Mouse (Mus musculus): Measurements from ENCODE around the gene Mindy4b-ps.
"Not testable (repeated sequence)": the region's sequence is repeated elsewhere in the genome, so short reads cannot be mapped to it uniquely, and the experiment has no call there.

Gene Mindy4b-ps

GRCm38 (mm10) chr3:58822211-58822610 lies at the start of gene Mindy4b-ps:
Gene Mindy4b-ps (minus strand): TSS chr3:58822311.
- no peak for DNase-seq (ENCODE audit: low read depth)

GRCm38 (mm10) chr3:58871882-58872281 lies 49.8 kb upstream of the Mindy4b-ps start:
- DNase-seq (ENCODE audit: low read depth) = not testable (repeated sequence)

- DNase-seq (ENCODE audit: low read depth) = no peak
Measured at GRCm38 (mm10) chr3:58865690-58866089, 43.6 kb upstream of the Mindy4b-ps start.

GRCm38 (mm10) chr3:58862976-58863375 lies 40.9 kb upstream of the Mindy4b-ps start:
- no peak for DNase-seq (ENCODE audit: low read depth)

GRCm38 (mm10) chr3:58843415-58843814 lies 21.3 kb upstream of the Mindy4b-ps start:
- DNase-seq (ENCODE audit: low read depth) = peak; percentile 3

GRCm38 (mm10) chr3:58833442-58834160 lies 11.5 kb upstream of the Mindy4b-ps start:
- no peak for DNase-seq (ENCODE audit: low read depth)

GRCm38 (mm10) chr3:58832888-58833287 lies 10.8 kb upstream of the Mindy4b-ps start:
- DNase-seq (ENCODE audit: low read depth) = no peak

GRCm38 (mm10) chr3:58831586-58831985 lies 9.5 kb upstream of the Mindy4b-ps start:
- no peak for DNase-seq (ENCODE audit: low read depth)

GRCm38 (mm10) chr3:58829926-58830325 lies 7.8 kb upstream of the Mindy4b-ps start:
- DNase-seq (ENCODE audit: low read depth) = no peak

GRCm38 (mm10) chr3:58828366-58829153 lies 6.4 kb upstream of the Mindy4b-ps start:
- no peak for DNase-seq (ENCODE audit: low read depth)

- DNase-seq (ENCODE audit: low read depth) = no peak
Measured at GRCm38 (mm10) chr3:58826266-58826665, 4.2 kb upstream of the Mindy4b-ps start.

GRCm38 (mm10) chr3:58817337-58817736 lies 4.8 kb downstream of the Mindy4b-ps start:
- DNase-seq (ENCODE audit: low read depth) = no peak

- no peak for DNase-seq (ENCODE audit: low read depth)
Measured at GRCm38 (mm10) chr3:58814191-58814590, 7.9 kb downstream of the Mindy4b-ps start.

GRCm38 (mm10) chr3:58810353-58810752 lies 11.8 kb downstream of the Mindy4b-ps start:
- no peak for DNase-seq (ENCODE audit: low read depth)

GRCm38 (mm10) chr3:58809111-58809915 lies 12.8 kb downstream of the Mindy4b-ps start:
- DNase-seq (ENCODE audit: low read depth) = no peak

GRCm38 (mm10) chr3:58808636-58809035 lies 13.5 kb downstream of the Mindy4b-ps start:
- DNase-seq (ENCODE audit: low read depth) = no peak

- no peak for DNase-seq (ENCODE audit: low read depth)
Measured at GRCm38 (mm10) chr3:58804745-58805144, 17.4 kb downstream of the Mindy4b-ps start.

GRCm38 (mm10) chr3:58798676-58799075 lies 23.4 kb downstream of the Mindy4b-ps start:
- no peak for DNase-seq (ENCODE audit: low read depth)

- DNase-seq (ENCODE audit: low read depth) = no peak
Measured at GRCm38 (mm10) chr3:58798245-58798644, 23.9 kb downstream of the Mindy4b-ps start.

GRCm38 (mm10) chr3:58789473-58789872 lies 32.6 kb downstream of the Mindy4b-ps start:
- no peak for DNase-seq (ENCODE audit: low read depth)

- DNase-seq (ENCODE audit: low read depth) = no peak
Measured at GRCm38 (mm10) chr3:58789033-58789432, 33.1 kb downstream of the Mindy4b-ps start.

GRCm38 (mm10) chr3:58786470-58786869 lies 35.6 kb downstream of the Mindy4b-ps start:
- DNase-seq (ENCODE audit: low read depth) = no peak
